Mouse (Mus musculus) embryonic fibroblast, embryonic 13.5 days (primary cell): ENCODE data around the gene Parp6.
A peak's percentile ranks its signal among the peaks of the same experiment; 100 is the strongest.

Experiments
- CTCF ChIP-seq: IDR thresholded peaks from 2 replicates; pipeline ENCODE4 v1.5.1; 2011; ENCODE audit warnings: mild to moderate bottlenecking, control low read depth, low read length, moderate library complexity, borderline replicate concordance; ENCODE audit not compliant: insufficient read depth
- POLR2A ChIP-seq: IDR thresholded peaks from 2 replicates; pipeline ENCODE4 v1.6.1; 2011; ENCODE audit warnings: low read depth, mild to moderate bottlenecking, control low read depth, low read length, moderate library complexity

GRCm38 (mm10) chr9:59616622-59617306, at the start of gene Parp6:
- TF ChIP-seq CTCF (no peak), POLR2A (peak; percentile 90)
